Mouse (Mus musculus) CH12.LX (cell line): ENCODE measurements around the gene Arhgef3.

Experiments used
- CHD2 ChIP-seq: IDR thresholded peaks from 2 replicates; pipeline ENCODE4 v1.6.1; 2011; ENCODE audit warnings: low read length, improper control_type of control experiment
- CTCF ChIP-seq, 2 experiments: IDR thresholded peaks in 1 of 2; conservative IDR thresholded peaks in 1 of 2; 2 replicates each; pipeline ENCODE4 v1.5.1; 2011 to 2012; ENCODE audit warnings: low read depth in 2 of 2, low read length in 2 of 2, improper control_type of control experiment in 1 of 2, inconsistent platforms in 1 of 2, mild to moderate bottlenecking in 1 of 2, moderate library complexity in 1 of 2
- JUND ChIP-seq: conservative IDR thresholded peaks from 2 replicates; pipeline ENCODE4 v1.6.1; 2011; ENCODE audit warnings: low read depth, low read length, improper control_type of control experiment
- MYC ChIP-seq: IDR thresholded peaks from 2 replicates; pipeline ENCODE4 v1.6.1; 2011; ENCODE audit warnings: low read depth, mild to moderate bottlenecking, improper control_type of control experiment, low read length
- NELFE ChIP-seq: IDR thresholded peaks from 2 replicates; pipeline ENCODE4 v1.6.1; 2011; ENCODE audit warnings: low read depth, low read length, improper control_type of control experiment
- POLR2A ChIP-seq: IDR thresholded peaks from 2 replicates; pipeline ENCODE4 v1.6.1; 2011; ENCODE audit warnings: low read depth, mild to moderate bottlenecking, improper control_type of control experiment, low read length
- RAD21 ChIP-seq: IDR thresholded peaks from 2 replicates; pipeline ENCODE4 v1.6.1; 2011; ENCODE audit warnings: low read depth, mild to moderate bottlenecking, low read length, improper control_type of control experiment, moderate library complexity
- SMC3 ChIP-seq: IDR thresholded peaks from 2 replicates; pipeline ENCODE4 v1.6.1; 2011; ENCODE audit warnings: low read depth, low read length, improper control_type of control experiment
- TCF12 ChIP-seq: IDR thresholded peaks from 2 replicates; pipeline ENCODE4 v1.6.1; 2014; ENCODE audit warnings: low read depth, mild to moderate bottlenecking, inconsistent platforms, low read length, improper control_type of control experiment

- TF ChIP-seq TCF12 = no peak
- TF ChIP-seq CTCF (conservative IDR thresholded peaks at IDR 0.05 in 1 of 2, IDR thresholded peaks at IDR 0.05 in 1 of 2; ENCODE audit: low read depth in 2 of 2, low read length in 2 of 2) = no peak
- no peak for TF ChIP-seq MYC
- TF ChIP-seq POLR2A = no peak
- no peak for TF ChIP-seq JUND
- no peak for TF ChIP-seq RAD21
- TF ChIP-seq SMC3 = no peak
- no peak for TF ChIP-seq CHD2
- TF ChIP-seq NELFE = no peak
These were observed 124.9 kb downstream of the Arhgef3 start for GRCm38 (mm10) chr14:27239551-27240091.
